Mouse (Mus musculus): Measurements from ENCODE around the gene Barx2.
"Not testable (repeated sequence)": the region's sequence is repeated elsewhere in the genome, so short reads cannot be mapped to it uniquely, and the experiment has no call there.

The Barx2 gene

DNA sequence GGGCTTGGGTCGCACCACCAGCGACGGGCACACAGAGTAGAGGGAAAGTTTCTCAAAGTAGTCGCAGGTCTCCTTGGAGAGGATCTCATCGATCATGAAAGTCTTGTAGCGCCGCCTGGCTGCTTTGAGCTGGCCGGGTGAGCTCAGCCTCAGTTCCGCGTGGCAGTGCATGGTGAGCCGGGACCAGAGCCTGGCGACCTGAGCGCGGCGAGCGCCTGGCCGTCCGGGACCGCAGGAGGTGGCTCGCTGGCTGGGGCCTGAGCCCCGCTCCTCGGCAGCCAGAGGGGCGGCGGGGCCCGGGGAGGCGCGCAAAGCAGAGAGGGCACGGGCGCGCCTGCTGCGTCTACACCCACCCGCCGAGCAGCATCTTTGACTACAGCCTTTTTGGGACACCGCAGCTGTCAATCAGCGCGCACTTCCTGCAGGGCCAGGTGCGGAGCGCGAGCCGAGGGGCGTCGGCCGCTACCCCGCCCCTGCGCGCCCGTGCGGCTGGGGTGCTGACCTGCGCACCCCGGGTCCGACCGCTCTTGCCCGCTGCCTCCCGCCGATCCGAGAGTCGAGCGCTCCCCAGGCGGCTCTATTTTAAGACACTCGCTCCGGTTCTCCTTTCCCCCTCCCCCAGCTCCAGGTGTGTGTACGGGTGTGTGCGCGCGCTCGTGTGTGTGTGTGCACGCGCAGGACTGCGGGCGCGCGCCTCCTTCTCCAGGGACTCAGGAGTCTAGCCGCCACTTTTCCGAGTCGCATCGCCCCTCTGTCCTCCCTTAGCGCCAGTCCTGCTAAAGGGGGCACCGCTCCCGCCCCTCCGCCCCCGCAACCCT, at the start of gene Barx2:
TSS of gene Barx2 (minus strand) at position 542 of the 818 bp plus-strand sequence.
- in situ Hi-C loops (cut with MboI, MseI): no loop called here

- in situ Hi-C loops (cut with MboI, MseI): no loop called here
These were observed 49.0 kb upstream of the Barx2 start for GRCm38 (mm10) chr9:31962265-31962664.

GRCm38 (mm10) chr9:31960488-31960887, 47.2 kb upstream of the Barx2 start:
- in situ Hi-C loops (cut with MboI, MseI): no loop called here

DNA sequence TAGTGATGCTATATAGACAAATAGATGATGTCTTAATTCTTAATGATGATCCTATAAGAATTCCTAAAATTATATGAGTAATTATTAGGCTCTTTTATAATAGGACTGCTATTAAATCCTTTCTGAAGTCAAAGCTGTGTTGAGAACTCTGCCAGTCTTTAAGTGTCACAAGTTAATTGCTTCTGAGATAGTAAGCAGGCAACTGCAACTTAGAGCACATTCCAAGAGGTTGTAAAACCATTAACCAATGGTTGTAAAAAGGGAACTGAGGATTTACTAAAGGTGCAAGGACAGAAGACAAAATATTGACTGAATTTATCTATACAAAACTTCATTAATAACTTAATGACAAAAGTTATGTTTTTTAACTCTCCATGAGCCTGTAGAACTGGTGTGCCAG, 44.9 kb upstream of the Barx2 start:
- in situ Hi-C loops (cut with MboI, MseI): no loop called here

DNA sequence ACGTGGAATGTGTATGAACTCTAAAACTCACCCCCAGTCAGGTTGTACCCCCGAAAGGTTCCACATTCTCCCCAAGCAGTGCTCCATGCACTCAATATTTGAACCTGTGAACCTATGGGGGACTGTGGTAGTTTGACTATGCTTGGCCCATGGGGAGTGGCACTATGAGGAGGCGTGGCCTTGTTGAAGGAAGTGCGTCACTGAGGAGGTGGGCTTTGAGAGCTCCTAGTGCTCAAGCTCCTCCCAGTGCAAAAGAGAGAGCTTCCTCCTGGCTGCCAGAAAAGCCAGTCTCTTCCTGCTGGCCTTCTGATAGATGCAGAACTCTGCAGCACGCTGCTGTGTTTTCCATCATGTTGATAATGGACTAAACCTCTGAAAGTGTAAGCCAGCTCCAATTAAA, 37.2 kb upstream of the Barx2 start:
- in situ Hi-C loops (cut with MboI, MseI): no loop called here

- in situ Hi-C loops (cut with MboI, MseI): loop anchor here (10.0 kb wide), 1 partner anchor 206 kb away; no protein-coding TSS in a partner anchor
These were observed 35.8 kb upstream of the Barx2 start for GRCm38 (mm10) chr9:31949031-31949430.

GRCm38 (mm10) chr9:31947051-31947450, 33.8 kb upstream of the Barx2 start:
- in situ Hi-C loops (cut with MboI, MseI): loop anchor here (10.0 kb wide), 1 partner anchor 208 kb away; no protein-coding TSS in a partner anchor

DNA sequence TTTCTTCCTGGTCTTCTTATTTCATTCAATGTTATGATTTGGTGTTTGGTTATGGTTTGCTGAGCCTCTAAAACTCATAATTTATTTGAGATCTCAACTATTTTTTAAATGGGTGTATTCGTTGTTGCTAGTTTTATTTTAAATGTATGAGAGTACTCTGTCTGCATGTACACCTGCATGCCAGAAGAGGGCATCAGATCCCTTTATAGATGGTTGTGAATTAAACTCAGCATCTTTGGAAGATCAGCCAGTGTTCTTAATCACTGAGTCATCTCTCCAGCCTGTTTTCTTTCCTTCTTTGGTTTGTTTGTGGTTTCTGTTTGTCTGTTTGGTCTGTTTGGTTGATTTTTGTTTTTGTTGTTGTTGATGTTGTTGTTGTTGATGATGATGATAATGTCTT, 29.1 kb upstream of the Barx2 start:
- in situ Hi-C loops (cut with MboI, MseI): loop anchor here (10.0 kb wide), 1 partner anchor 212 kb away; no protein-coding TSS in a partner anchor

DNA sequence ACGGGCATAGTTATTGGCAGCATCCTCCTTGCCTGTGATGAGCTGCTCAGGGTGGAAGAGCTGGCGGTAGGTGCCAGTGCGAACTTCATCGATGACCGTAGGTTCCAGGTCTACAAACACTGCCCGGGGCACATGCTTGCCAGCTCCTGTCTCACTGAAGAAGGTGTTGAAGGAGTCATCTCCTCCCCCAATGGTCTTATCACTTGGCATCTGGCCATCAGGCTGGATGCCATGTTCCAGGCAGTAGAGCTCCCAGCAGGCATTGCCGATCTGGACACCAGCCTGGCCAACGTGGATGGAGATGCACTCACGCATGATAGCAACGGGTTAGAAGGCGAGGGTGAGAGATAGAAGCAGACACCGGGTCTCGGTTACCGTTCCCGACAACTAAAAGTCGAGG, 23.2 kb upstream of the Barx2 start:
- in situ Hi-C loops (cut with MboI, MseI): not testable (repeated sequence)

DNA sequence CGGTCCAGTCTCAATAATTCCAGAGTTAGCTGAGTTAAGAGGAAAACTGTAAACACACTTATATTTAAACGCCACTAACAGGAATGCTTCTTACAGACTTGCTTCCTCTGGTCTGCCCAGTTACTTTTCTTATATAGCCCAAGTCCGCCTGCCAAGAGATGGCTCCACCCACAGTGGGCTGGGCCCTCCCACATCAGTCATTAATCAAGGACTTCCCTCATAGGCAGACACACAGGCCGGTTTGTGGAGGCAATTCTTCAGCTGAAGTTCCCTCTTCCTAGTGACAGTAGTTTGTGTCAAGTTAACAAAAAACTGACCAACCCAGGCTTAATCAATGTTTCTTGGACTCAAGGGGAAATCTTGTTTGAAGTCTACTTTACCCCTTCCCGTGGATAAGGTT, 18.4 kb upstream of the Barx2 start:
- in situ Hi-C loops (cut with MboI, MseI): loop anchor here (5.0 kb wide), 1 partner anchor 374 kb away; no protein-coding TSS in a partner anchor

DNA sequence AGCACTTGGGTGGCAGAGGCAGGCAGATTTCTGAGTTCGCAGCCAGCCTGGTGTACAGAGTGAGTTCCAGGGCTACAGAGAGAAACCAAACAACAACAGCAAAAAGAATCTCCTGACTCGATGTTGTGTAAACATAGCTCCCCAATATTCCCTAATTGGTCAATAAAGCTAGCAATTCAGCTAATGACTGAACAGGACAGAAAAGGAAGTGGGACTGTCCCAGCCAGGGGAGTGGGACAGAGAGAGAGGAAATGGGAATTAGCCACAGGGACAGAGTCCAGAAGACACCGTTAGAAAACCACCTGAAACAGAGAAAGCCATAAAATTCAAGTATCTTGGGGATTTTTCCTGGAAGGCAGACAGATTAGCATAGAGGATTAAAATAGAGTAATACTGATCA, 18.0 kb upstream of the Barx2 start:
- in situ Hi-C loops (cut with MboI, MseI): loop anchor here (5.0 kb wide), 1 partner anchor 374 kb away; no protein-coding TSS in a partner anchor

- in situ Hi-C loops (cut with MboI, MseI): no loop called here
These were observed 13.5 kb upstream of the Barx2 start for GRCm38 (mm10) chr9:31926766-31927165.

DNA sequence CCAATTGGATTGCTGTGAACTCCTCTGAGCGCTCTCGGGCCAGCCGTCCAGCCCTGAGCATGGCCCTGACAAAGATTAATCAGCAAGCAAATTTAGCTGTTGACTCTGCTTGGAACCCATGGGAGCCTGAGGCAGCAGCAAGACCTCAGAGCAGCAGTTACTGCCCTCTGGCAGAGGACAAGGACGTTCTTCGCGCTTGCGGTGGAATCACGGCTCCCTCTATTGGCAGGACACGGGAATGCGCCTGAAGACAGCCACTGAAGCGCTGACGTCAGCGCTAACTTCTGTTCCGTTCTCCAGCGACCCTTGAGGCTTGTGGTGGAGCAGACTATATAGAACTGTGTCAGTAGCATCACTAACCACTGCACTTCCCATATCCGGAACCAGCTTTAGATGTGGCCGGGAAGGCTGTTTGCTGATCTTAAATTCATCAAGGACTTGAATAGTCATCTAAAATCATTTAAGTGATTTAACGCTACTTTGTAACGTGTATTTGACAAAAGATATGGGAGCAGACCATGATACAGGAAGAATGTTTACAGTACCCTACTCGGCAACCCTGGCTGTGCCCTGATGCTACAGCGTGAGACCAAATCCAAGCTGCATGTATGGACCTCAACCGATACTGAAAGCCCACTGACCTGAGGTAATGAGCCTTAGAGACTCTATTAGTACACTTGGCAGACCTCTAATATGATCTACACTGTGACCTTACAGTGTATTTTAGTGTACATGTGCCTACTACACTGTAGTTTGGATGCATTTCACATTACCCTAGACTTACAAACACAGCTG, 12.8 kb upstream of the Barx2 start:
- in situ Hi-C loops (cut with MboI, MseI): no loop called here

- in situ Hi-C loops (cut with MboI, MseI): no loop called here
These were observed 10.3 kb upstream of the Barx2 start for GRCm38 (mm10) chr9:31923529-31923928.

GRCm38 (mm10) chr9:31919802-31920201, 6.5 kb upstream of the Barx2 start:
- in situ Hi-C loops (cut with MboI, MseI): no loop called here

GRCm38 (mm10) chr9:31916421-31916820, 3.2 kb upstream of the Barx2 start:
- in situ Hi-C loops (cut with MboI, MseI): no loop called here

- in situ Hi-C loops (cut with MboI, MseI): no loop called here
These were observed 1.6 kb upstream of the Barx2 start for GRCm38 (mm10) chr9:31914871-31915270.

DNA sequence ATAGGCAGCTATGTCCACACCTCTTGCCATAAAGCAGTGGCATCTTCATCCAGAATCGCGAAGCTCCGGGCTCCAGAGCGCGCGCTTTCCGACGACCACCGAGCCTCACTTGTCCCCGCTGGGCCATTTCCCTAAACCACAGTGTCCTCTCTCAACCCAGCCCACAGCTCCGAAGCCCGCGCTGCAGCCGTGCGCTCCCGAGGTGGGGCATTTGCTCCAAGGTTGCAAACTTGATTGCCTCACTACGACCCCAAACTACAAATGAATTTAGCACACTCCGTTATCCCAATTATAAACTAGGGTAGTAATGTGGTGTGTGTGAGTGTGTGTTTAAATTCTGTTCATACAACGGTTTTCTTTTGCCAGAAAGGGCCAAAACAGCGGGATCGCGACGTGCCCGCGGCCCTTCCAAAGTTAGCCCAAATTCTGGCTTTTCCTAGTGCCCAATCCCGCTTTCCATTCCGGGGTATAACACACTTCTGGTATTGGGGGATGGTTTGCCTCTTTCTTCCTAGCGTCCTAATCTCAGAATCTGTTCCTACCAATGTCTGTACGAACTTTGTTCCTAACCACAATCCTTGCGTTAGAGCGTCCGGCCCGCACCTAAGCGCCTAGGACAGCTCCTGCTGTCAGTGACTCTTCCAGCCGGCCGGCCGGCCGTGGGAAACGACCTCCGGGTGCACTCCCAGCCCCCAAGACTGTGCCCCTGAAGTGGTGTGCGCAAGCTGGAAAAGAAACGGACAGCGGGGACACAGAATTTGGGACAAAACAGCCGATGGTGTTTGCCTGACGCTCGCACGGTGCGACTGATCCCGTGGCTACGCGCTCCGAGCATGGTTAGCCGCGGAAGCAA, 703 bp upstream of the Barx2 start:
- in situ Hi-C loops (cut with MboI, MseI): no loop called here

DNA sequence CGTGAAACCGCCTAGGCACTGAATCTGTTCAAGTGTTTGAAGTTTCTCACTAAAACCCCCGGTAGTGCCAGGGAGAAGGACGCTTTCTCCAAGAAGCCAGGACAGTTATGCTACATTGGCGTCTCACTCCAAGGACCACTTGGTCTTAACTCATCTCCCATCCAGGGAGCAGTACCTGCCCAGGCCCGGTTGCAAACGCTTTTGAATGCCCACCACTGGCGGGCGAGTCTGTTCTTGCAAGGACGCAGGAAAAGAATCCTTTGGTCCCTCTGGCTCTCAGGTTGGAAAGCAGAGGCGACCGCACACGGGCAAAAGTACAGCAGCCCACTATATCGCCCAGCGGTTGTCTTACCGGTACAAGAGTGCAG, 725 bp downstream of the Barx2 start:
- in situ Hi-C loops (cut with MboI, MseI): no loop called here

DNA sequence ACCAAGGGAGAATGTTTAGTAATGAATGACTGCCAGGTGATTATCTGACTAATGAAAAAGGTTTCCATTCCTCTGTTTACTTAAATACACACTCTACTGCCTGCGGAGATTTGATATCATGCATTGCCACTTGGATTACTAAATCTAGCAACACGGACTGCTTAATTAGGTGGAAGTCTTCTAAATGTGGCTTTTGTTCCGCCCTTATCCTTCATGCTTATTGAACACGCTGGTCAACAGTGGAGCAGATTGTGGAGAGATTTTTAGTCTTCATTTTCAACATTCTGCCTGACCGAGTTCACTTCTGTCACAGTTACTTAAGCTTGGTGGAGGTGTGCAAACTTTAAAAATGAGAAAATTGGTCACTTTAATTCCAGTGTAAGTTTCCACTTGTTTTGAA, 3.0 kb downstream of the Barx2 start:
- in situ Hi-C loops (cut with MboI, MseI): no loop called here

- in situ Hi-C loops (cut with MboI, MseI): no loop called here
These were observed 11.5 kb downstream of the Barx2 start for GRCm38 (mm10) chr9:31901781-31902180.
